Mouse (Mus musculus) limb, embryonic 15.5 days (tissue): ENCODE measurements around the gene Rfesd. TPM values are rescaled to one million over a fixed set of nuclear protein-coding genes. Genes with fewer than 3 reads are reported as not detected.

Experiments
- ATAC-seq: fragments of 200-750 bp; cut with Nextera tagmentation; 2 replicates; pipeline ENCODE4 v1.8.0; 2017; ENCODE audit warnings: low read depth, moderate TSS enrichment; ENCODE audit not compliant: insufficient number of reproducible peaks, low FRiP score, low TSS enrichment
- H3K27ac ChIP-seq: fragments of 300-500 bp; sonication (generic); 2 replicates; pipeline ENCODE4 v1.5.1; 2015; ENCODE audit warnings: moderate library complexity, mild to moderate bottlenecking, inconsistent platforms
- H3K27me3 ChIP-seq: fragments of 300-500 bp; sonication (generic); 2 replicates; pipeline ENCODE4 v1.6.1; 2015; ENCODE audit warnings: inconsistent platforms
- H3K36me3 ChIP-seq: fragments of 300-500 bp; sonication (generic); 2 replicates; pipeline ENCODE4 v1.6.1; 2015; ENCODE audit warnings: inconsistent platforms
- H3K4me1 ChIP-seq: fragments of 300-500 bp; sonication (generic); 2 replicates; pipeline ENCODE4 v1.6.1; 2015; ENCODE audit warnings: inconsistent platforms
- H3K4me2 ChIP-seq: fragments of 300-500 bp; sonication (generic); 2 replicates; pipeline ENCODE4 v1.6.1; 2015; ENCODE audit warnings: mild to moderate bottlenecking, inconsistent platforms
- H3K4me3 ChIP-seq: fragments of 300-500 bp; sonication (generic); 2 replicates; pipeline ENCODE4 v1.5.1; 2015; ENCODE audit warnings: mild to moderate bottlenecking, inconsistent platforms
- H3K9ac ChIP-seq: fragments of 300-500 bp; sonication (generic); 2 replicates; pipeline ENCODE4 v1.6.1; 2015; ENCODE audit warnings: inconsistent platforms
- H3K9me3 ChIP-seq: fragments of 300-500 bp; sonication (generic); 2 replicates; pipeline ENCODE4 v1.6.1; 2016; ENCODE audit warnings: inconsistent platforms
- WGBS: fragments of 180-500 bp; shearing (Covaris S2); methylation state at CpG from one replicate; pipeline ENCODE4 v1.1.7; 2015; 5-methylcytosine and 5-hydroxymethylcytosine counted together
- polyA plus RNA-seq: library from polyadenylated mRNA; unstranded; fragments of >200 nt; fragmentation: Nextera tagmentation; extraction: Ambion mirVana; gene quantifications from 2 replicates; pipeline ENCODE4 v1.2.1, GENCODE M21; 2015

The Rfesd gene
- polyA plus RNA-seq: 20.3 and 22.4 TPM in 2 replicates

DNA sequence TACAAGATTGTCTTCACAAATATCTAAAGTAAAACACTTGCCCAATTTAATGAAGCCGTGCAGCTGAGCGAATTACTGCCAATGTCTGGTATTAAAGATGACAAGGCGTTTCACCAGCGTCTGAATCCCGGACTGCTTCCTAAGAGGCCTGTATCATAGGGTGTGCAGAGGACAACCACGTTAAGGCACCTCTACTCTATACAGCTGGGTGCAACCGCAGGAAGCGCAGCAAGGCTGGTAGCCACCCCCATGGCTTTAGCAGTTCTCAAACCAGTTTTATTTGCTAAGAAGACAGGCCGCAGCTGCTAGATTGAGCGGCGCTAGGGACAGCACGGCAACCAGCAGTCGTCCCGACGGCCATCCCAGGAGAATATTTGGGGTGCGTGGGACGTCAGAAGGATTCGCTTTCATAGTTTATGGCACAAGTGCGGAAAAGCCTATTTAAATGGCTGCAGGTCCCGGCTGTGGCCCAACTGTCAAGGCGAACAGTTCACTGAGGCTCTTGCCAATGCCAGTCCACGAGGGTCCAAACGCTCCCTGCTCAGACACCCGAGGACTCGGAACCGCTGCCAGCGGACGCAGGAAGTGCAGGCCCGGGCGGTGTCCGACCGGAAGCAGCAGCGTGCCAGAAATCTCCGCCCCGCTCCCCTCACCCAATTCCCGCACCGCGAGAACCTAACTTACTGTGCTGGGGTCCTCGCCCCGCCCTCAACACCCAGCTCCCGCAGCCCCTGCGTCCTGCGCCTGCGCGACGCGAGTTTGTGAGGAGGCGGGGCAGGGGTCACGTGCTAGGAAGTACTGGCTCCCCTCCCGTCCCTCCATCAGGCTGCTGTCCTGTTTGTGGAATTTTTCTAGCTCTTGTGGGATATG, at the start of gene Rfesd:
Rfesd (minus strand) TSS at position 746 of the 870 bp plus-strand sequence.
- H3K27me3 ChIP-seq: no peaks in the 10 kb centered on the region
- WGBS: under 1% methylated on average over 50 of the region's 50 CpGs
- H3K4me2 ChIP-seq: peak within 1 kb of the TSS; percentile 59
- no peaks in the 10 kb centered on the region for H3K9me3 ChIP-seq
- no peaks in the 10 kb centered on the region for H3K36me3 ChIP-seq
- H3K9ac ChIP-seq: peak within 1 kb of the TSS; percentile 84
- H3K4me3 ChIP-seq: peak within 1 kb of the TSS; percentile 56
- peak; percentile 100 for ATAC-seq
- peak within 1 kb of the TSS; percentile 94 for H3K27ac ChIP-seq
- H3K4me1 ChIP-seq: peaks cover 5% of the 10 kb centered on the region

DNA sequence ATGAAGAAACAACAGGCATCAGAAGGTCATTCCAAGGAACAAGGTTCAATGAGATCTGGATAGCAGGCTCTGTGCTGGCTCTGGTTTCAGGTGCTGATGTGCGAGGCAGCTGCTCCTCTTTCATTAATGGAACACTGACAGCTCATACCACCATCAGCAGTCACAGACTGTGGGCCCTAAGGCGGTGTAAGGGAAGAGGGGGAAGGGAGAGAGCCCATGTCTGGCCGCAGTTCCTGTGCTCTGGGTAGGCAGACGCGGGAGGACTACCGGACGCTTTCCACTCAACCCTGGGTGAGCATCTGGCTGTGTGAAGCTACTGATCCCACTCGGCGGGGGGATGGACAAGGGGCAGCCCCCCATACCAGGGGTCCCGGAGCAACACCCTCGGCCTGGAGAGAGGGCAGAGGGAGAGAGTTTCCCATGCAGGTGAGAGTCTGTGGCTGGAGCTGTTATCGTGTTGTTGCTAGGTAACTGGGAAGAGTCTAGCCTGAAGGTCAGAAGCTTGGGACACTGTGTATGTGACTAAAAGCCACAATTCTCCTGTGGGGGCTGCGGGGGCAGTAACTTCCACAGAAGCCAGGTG, 45.9 kb upstream of the Rfesd start:
- Histone ChIP-seq H3K27ac (no peak overlapping the region), H3K9ac (no peak overlapping the region), H3K4me1 (no peaks in the 10 kb centered on the region), H3K4me2 (no peak overlapping the region), H3K4me3 (no peak overlapping the region), H3K9me3 (no peaks in the 10 kb centered on the region), H3K27me3 (no peaks in the 10 kb centered on the region), H3K36me3 (peaks cover 12% of the 10 kb centered on the region; the same call in 1 of the 2 replicates)
- ATAC-seq: peak; percentile 35; the same call in 1 of the 2 replicates
- 60% methylated on average over 13 of the region's 13 CpGs for WGBS

DNA sequence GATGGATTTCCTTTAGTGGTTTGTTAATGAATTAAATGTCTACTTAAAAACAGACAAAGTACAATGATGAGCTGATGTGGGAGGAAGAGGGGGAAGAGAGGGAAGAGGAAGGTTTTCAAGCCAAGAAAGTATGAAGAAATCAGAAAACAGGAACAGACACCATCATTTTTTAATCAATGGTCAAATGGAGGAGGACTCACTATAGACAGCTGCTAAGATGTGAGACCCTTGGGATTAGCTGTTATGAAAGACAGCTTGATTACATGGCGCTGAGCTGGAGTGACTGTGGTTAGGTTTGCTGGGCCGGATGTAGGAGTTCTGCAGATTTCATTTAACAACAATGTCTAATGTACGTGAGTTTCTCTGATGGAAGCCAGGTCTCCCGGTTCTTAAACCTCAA, 45.0 kb upstream of the Rfesd start:
- Histone ChIP-seq H3K9ac (no peak overlapping the region), H3K4me2 (no peak overlapping the region), H3K4me1 (no peaks in the 10 kb centered on the region), H3K27ac (no peak overlapping the region), H3K9me3 (no peaks in the 10 kb centered on the region), H3K4me3 (no peak overlapping the region), H3K27me3 (no peaks in the 10 kb centered on the region), H3K36me3 (peaks cover 12% of the 10 kb centered on the region; the same call in 1 of the 2 replicates)
- ATAC-seq: no peak
- WGBS: 64% methylated on average over 4 of the region's 4 CpGs

DNA sequence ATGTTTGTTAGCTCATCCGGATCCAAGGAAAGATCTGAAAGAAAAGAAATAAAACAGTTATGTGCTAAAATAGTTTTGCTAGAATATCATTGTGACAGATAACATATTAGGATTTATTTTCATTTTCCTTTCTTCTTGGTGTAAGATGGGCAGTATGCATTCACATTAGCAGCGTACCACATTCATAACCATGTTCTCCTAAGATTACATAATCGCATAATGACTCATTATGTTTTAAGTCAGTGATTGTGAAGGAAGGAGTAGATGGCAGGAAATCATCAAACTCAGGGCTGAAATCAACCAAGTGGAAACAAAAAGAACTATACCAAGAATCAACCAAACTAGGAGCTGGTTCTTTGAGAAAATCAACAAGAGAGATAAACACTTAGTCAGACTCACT, 44.0 kb upstream of the Rfesd start:
- Histone ChIP-seq H3K4me1 (no peaks in the 10 kb centered on the region), H3K4me2 (no peak overlapping the region), H3K4me3 (no peak overlapping the region), H3K36me3 (peaks cover 12% of the 10 kb centered on the region; the same call in 1 of the 2 replicates), H3K27me3 (peaks cover 5% of the 10 kb centered on the region; the same call in 1 of the 2 replicates), H3K27ac (no peak overlapping the region), H3K9me3 (no peaks in the 10 kb centered on the region), H3K9ac (no peak overlapping the region)
- 97% methylated on average over 3 of the region's 3 CpGs for WGBS
- ATAC-seq: no peak

DNA sequence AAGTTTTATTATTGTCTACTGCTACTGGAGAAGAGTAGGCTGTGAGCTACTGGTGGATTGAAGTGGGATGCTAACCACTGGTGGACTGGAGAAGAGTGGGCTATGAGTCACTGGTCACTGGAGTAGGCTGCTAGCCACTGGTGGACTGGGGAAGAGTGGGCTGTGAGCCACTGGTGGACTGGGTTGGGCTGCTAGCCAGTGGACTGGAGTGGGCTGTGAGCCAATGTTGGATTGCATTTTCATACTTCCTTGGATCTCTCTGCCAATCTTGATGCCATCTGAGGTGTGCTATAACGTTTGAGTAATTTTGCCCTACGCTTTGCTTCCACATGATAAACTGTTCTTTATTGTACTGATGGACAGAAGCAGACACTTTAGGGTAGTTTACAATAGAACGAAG, 43.6 kb upstream of the Rfesd start:
- ATAC-seq: no peak

DNA sequence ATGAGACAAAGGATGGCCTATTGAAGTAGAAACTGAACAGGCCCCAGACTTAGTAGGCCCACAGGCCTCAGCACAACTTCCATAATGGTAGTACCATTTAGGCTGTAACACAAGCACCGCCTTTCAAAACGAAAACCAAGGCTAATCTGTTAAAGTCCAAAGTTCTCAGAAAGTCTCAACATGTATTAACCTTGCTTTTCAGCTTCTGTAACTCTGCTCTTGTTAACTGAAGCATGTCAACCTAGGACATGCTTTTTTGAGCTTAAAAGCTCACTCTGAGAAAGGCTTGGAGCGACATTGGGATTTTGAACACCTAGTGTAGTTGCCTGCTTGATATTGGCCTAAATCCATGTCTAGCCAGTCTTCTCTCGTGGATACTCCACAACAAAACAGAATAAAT, 41.1 kb upstream of the Rfesd start:
- Histone ChIP-seq H3K9ac (no peak overlapping the region), H3K9me3 (no peaks in the 10 kb centered on the region), H3K36me3 (peaks cover 7% of the 10 kb centered on the region; the same call in 1 of the 2 replicates), H3K4me2 (no peak overlapping the region), H3K4me1 (peaks cover 16% of the 10 kb centered on the region), H3K27ac (no peak overlapping the region), H3K4me3 (no peak overlapping the region), H3K27me3 (peaks cover 34% of the 10 kb centered on the region)
- WGBS: 93% methylated on average over 4 of the region's 4 CpGs
- ATAC-seq: no peak

More for the DNA sequence above, 43.6 kb upstream of the Rfesd start:
- Histone ChIP-seq H3K4me3 (no peak overlapping the region), H3K9me3 (no peaks in the 10 kb centered on the region), H3K4me1 (no peaks in the 10 kb centered on the region), H3K27ac (no peak overlapping the region), H3K9ac (no peak overlapping the region), H3K36me3 (peaks cover 12% of the 10 kb centered on the region; the same call in 1 of the 2 replicates), H3K27me3 (peaks cover 10% of the 10 kb centered on the region; the same call in 1 of the 2 replicates), H3K4me2 (no peak overlapping the region)
- WGBS: 80% methylated on average over 3 of the region's 3 CpGs

DNA sequence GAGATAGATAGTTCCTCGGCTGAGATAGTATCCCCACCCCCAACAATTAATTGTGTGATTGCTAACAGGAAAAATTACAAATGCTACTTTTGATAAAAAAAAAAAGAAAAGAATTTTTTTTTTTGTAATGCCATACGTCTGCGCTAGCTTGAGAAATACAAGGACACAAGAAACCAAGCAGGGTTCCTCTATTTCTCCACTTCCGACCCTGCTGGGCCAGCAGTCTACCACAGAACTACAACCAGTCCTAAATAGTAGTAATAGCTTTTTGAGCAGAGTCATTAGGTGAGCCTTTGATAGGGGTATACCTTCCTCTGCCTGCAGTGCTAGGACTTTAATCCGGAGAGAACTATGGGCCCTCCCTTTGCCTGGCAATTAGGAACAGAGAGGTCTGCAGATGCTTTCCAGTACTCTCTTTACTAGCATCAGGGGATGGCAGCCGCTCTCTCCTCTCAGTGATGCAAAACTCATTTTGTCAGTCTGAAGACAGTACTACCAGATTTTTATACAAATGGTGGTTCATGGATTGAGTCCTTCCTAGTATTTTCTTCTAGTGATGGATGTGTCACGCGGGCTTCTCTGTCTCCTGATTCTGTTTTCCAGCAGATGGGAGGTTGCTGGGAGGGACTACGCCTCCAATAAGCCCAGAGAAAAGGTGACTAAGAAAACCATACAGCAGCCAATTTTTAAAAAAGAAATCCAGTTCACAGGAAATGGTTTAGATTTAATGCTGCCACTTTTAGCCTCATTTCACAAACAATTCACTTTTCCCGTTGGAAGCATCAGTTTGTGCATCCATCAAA, 38.9 kb upstream of the Rfesd start:
- no peak overlapping the region for H3K4me3 ChIP-seq
- H3K9me3 ChIP-seq: no peaks in the 10 kb centered on the region
- no peak for ATAC-seq
- H3K27me3 ChIP-seq: peaks cover 51% of the 10 kb centered on the region
- no peak overlapping the region for H3K27ac ChIP-seq
- 62% methylated on average over 10 of the region's 10 CpGs for WGBS
- peaks cover 16% of the 10 kb centered on the region for H3K4me1 ChIP-seq
- no peak overlapping the region for H3K9ac ChIP-seq
- no peak overlapping the region for H3K4me2 ChIP-seq
- H3K36me3 ChIP-seq: peaks cover 4% of the 10 kb centered on the region; the same call in 1 of the 2 replicates

DNA sequence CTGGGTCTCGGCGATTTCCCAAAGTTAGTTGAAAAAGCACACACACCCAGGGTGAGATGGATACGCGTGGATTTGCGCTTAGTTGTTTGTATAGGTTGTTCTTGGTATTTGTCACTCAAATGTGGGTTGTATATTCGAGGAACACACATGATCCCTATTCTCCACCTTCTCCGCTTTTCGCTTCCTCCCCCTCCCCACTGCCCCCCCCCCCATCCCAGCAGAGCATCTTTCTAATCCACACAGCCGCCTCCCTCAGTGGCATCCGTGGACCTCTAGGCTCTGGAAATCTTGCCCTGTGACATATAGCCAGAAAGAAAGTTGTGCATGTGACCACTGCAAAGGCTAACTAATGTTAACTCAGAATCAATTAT, 38.4 kb upstream of the Rfesd start, which contains the start of gene Gpr150:
Gpr150 (minus strand) TSS at position 101 of the 371 bp plus-strand sequence.
- Histone ChIP-seq H3K4me2 (peak within 1 kb of the TSS; percentile 98), H3K9ac (0 out of 2 replicates have a peak within 1 kb of the TSS, but pooled peaks have one; percentile 5), H3K27ac (no peak within 1 kb of the TSS), H3K27me3 (peaks cover 51% of the 10 kb centered on the region), H3K36me3 (no peaks in the 10 kb centered on the region), H3K4me1 (peaks cover 16% of the 10 kb centered on the region), H3K4me3 (peak within 1 kb of the TSS; percentile 50), H3K9me3 (no peaks in the 10 kb centered on the region)
- 16% methylated on average over 10 of the region's 10 CpGs for WGBS
- no peak for ATAC-seq

DNA sequence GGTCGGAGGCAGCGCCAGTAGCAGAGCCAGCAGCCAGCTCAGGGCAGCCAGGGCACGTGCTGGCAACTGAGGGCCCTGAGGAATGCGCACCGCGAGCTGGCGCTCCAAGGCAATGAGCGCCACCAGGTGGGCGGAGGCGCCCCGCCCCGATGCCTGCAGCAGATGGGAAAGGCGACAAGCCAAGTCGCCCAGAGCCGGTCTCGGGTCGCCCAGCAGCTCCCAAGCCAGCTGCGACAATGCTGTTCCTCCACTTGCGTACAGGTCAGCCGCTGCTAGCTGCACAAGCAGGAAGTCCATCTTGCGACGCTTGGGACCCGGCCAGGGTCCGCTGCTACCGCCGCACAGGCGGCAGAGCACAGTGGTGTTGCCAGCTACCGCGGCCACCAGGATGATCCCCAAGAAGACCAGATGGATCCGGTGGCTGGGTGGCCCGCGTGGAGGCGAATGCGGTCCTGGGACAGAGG, 37.8 kb upstream of the Rfesd start:
- no peak for ATAC-seq
- H3K36me3 ChIP-seq: no peaks in the 10 kb centered on the region
- H3K9ac ChIP-seq: 0 out of 2 replicates have a peak overlapping the region, but pooled peaks have one; percentile 5
- H3K4me2 ChIP-seq: peak overlapping the region; percentile 98
- H3K27ac ChIP-seq: no peak overlapping the region
- under 1% methylated on average over 34 of the region's 34 CpGs for WGBS
- peak overlapping the region; percentile 50 for H3K4me3 ChIP-seq
- H3K27me3 ChIP-seq: peaks cover 51% of the 10 kb centered on the region
- H3K9me3 ChIP-seq: no peaks in the 10 kb centered on the region
- peaks cover 16% of the 10 kb centered on the region for H3K4me1 ChIP-seq

DNA sequence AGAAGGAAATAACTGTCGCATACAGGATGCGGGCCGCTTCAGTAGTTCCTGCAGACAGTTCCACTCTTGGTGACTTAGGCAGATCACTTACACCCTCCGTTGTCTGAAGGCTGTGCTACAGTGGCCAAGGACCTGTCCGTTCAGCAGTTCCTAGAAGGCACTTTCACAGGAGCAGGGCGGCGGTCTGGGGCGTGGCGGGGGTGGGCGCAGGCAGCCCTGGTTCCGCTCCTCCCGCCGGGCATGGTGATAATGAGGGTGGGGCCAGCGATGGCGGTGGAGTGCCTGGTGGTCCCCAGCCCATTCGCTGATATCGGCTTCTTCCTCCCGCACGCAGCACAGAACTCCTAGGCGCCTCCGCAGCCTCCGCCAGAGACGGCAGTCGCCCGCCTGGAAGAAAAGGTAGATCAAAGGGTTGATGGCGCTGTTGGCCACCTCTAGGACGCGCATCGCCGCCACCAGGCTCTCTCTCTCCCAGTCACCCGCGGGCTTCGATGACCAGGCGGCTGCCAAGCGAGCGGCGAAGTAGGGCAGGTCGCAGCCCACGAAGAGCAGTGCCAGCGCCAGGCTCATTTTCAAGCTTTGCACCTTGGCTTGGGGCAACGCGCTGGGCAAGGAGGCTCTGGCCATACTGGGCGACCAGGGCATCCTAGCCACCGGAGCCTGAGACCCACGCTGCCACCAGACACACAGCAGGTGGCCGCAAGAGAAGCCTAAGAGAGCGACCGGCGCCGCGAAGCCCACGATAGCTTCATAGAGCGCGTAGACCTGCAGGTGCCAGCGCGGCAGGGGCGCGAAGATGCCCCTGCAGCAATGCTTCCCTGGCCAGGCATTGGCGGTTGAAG, 37.1 kb upstream of the Rfesd start:
- WGBS: 1% methylated on average over 59 of the region's 59 CpGs
- peak overlapping the region; percentile 98 for H3K4me2 ChIP-seq
- ATAC-seq: no peak
- H3K27ac ChIP-seq: no peak overlapping the region
- no peaks in the 10 kb centered on the region for H3K36me3 ChIP-seq
- no peaks in the 10 kb centered on the region for H3K9me3 ChIP-seq
- H3K27me3 ChIP-seq: peaks cover 51% of the 10 kb centered on the region
- H3K4me3 ChIP-seq: peak overlapping the region; percentile 50
- H3K4me1 ChIP-seq: peaks cover 16% of the 10 kb centered on the region
- no peak overlapping the region for H3K9ac ChIP-seq

DNA sequence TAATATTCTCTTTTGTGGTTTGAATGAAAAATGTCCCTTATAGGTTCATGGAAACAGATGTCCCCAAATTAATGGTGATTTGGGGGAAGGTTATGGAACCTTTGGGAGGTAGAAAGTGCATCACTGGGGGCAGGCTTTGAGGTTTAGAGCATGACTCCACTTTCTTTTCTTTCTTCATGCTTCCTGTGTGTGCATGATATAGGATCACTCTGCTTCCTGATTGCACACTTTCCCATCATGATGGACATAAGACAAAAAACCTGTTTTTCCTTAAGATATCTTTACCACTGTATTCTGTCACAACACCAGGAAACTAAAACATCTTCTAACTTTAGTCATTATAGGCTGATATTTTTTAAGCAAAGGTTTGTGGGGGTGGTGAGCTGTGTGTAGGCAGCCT, 26.5 kb upstream of the Rfesd start:
- Histone ChIP-seq H3K4me1 (no peaks in the 10 kb centered on the region), H3K27ac (no peak overlapping the region), H3K27me3 (no peaks in the 10 kb centered on the region), H3K9ac (no peak overlapping the region), H3K4me2 (no peak overlapping the region), H3K36me3 (no peaks in the 10 kb centered on the region), H3K9me3 (no peaks in the 10 kb centered on the region), H3K4me3 (no peak overlapping the region)
- no peak for ATAC-seq
